Mouse (Mus musculus) duodenum, adult 2 months (tissue): ENCODE measurements around the gene Olfr1094. TPM values are rescaled to one million over a fixed set of nuclear protein-coding genes. Genes with fewer than 3 reads are reported as not detected.

ENCODE experiments used
- polyA plus RNA-seq: library from polyadenylated mRNA; depleted of rRNA; stranded (reverse); fragments of >200 nt; gene quantifications from 2 replicates; pipeline ENCODE4 v1.2.3, GENCODE M21; 2012; ENCODE audit warnings: low replicate concordance; rRNA removed

Olfr1094 gene
- not detected in 2 replicates for polyA plus RNA-seq

GRCm38 (mm10) chr2:86824363-86824762, at the start of gene Olfr1094:
TSS of gene Olfr1094 (plus strand) at chr2:86824663.

GRCm38 (mm10) chr2:86782179-86782578, 42.3 kb upstream of the Olfr1094 start, which contains the start of gene Olfr1093:
TSS of gene Olfr1093 (plus strand) at chr2:86782479.

GRCm38 (mm10) chr2:86809918-86810317, 14.5 kb upstream of the Olfr1094 start, which contains the start of gene Olfr141:
TSS of gene Olfr141 (minus strand) at chr2:86810018.

GRCm38 (mm10) chr2:86851596-86851995, 27.1 kb downstream of the Olfr1094 start, which contains the start of gene Olfr1095:
TSS of gene Olfr1095 (minus strand) at chr2:86851696.

GRCm38 (mm10) chr2:86874702-86875101, 50.2 kb downstream of the Olfr1094 start, which contains the start of gene Gm13723:
TSS of gene Gm13723 (minus strand) at chr2:86874802.

Other genes with a start within 250 kb of the Olfr1094 start
- gene Olfr1082, start 225.7 kb upstream of the Olfr1094 start, polyA plus RNA-seq = not detected in 2 replicates
- gene Olfr1084, start 184.9 kb upstream of the Olfr1094 start, polyA plus RNA-seq = not detected in 2 replicates
- not detected in 2 replicates for gene Olfr1085, start 162.6 kb upstream of the Olfr1094 start, polyA plus RNA-seq
- not detected in 2 replicates for gene Olfr1086, start 144.6 kb upstream of the Olfr1094 start, polyA plus RNA-seq
- not detected in 2 replicates for gene Olfr1087, start 126.3 kb upstream of the Olfr1094 start, polyA plus RNA-seq
- not detected in 2 replicates for gene Olfr1089, start 91.0 kb upstream of the Olfr1094 start, polyA plus RNA-seq
- not detected in 2 replicates for gene Olfr1090, start 65.7 kb upstream of the Olfr1094 start, polyA plus RNA-seq
- gene Olfr1093, start 42.2 kb upstream of the Olfr1094 start, polyA plus RNA-seq = not detected in 2 replicates
- not detected in 2 replicates for gene Olfr141, start 14.6 kb upstream of the Olfr1094 start, polyA plus RNA-seq
- not detected in 2 replicates for gene Olfr1095, start 27.0 kb downstream of the Olfr1094 start, polyA plus RNA-seq
- gene Gm13723, start 50.1 kb downstream of the Olfr1094 start, polyA plus RNA-seq = not detected in 2 replicates
- not detected in 2 replicates for gene Olfr1097, start 67.6 kb downstream of the Olfr1094 start, polyA plus RNA-seq
- gene Olfr1098, start 99.9 kb downstream of the Olfr1094 start, polyA plus RNA-seq = not detected in 2 replicates
- gene Olfr1099, start 136.0 kb downstream of the Olfr1094 start, polyA plus RNA-seq = not detected in 2 replicates
- gene Olfr1100, start 155.3 kb downstream of the Olfr1094 start, polyA plus RNA-seq = not detected in 2 replicates
- not detected in 2 replicates for gene Olfr1101, start 166.6 kb downstream of the Olfr1094 start, polyA plus RNA-seq
- gene Olfr1102, start 173.7 kb downstream of the Olfr1094 start, polyA plus RNA-seq = not detected in 2 replicates
- gene Olfr1104, start 202.4 kb downstream of the Olfr1094 start, polyA plus RNA-seq = not detected in 2 replicates
- gene Olfr1105, start 211.9 kb downstream of the Olfr1094 start, polyA plus RNA-seq = not detected in 2 replicates
- not detected in 2 replicates for gene Olfr1106, start 227.6 kb downstream of the Olfr1094 start, polyA plus RNA-seq